Mouse (Mus musculus): ENCODE data around the gene Psmd1.

DNA sequence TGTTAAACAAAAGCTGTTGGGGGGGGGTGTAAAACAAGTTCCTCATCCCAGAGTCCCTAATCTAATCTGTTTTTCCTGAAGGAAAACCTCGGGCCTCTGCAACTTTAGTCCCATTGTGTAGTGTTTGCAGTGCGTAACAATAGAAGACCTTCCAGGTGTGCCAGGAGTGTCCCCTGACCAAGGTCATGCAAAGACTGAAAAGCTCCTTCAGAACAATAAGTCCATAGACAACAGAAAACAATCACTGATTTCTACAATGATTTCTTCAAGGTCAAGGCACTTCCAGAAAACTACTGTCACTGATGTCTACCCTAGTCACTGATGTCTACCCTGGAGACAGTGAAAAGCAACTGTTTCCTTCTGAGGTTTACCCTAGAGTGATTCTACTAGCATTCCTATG lies 123.7 kb downstream of the Psmd1 start:
- TF ChIP-seq GATA1 (IDR thresholded peaks at IDR 0.05; ENCODE audit: borderline replicate concordance, low read length), result no peak
- TF ChIP-seq FLI1 (IDR thresholded peaks at IDR 0.05; ENCODE audit: low read length), result no peak

All from megakaryocyte, embryonic 14.5 days (primary cell).